Mouse (Mus musculus): Measurements from ENCODE around the gene Flrt2. TPM values are rescaled to one million over a fixed set of nuclear protein-coding genes. Genes with fewer than 3 reads are reported as not detected.

Gene Flrt2
- polyA plus RNA-seq, 1 experiment from 2014 or later, result 22.9 TPM

- H3K27ac ChIP-seq (ENCODE audit: low read depth, low read length), result no peak overlapping the region
- H3K4me2 ChIP-seq (ENCODE audit: low read depth), result no peak overlapping the region
- ATAC-seq (ENCODE audit: insufficient read depth, low FRiP score, low TSS enrichment), result no peak
- H3K4me1 ChIP-seq (ENCODE audit: control insufficient read depth, insufficient read depth, low read length), result 0 out of 2 replicates have a peak, but pooled peaks cover 3% of the 10 kb centered on the region
- H3K4me3 ChIP-seq (ENCODE audit: low read depth, low read length), result no peak overlapping the region
- WGBS, result 73% methylated on average over 11 of the region's 11 CpGs
- no peak for DNase-seq (ENCODE audit: low spot score)
- H3K36me3 ChIP-seq (ENCODE audit: control insufficient read depth, insufficient read depth, low read length), result no peaks in the 10 kb centered on the region
- no peak overlapping the region for H3K9ac ChIP-seq (ENCODE audit: low read length)
- H3K9me3 ChIP-seq (ENCODE audit: control insufficient read depth, low read length), result no peaks in the 10 kb centered on the region
- H3K27me3 ChIP-seq (ENCODE audit: control insufficient read depth, insufficient read depth, low read length), result no peaks in the 10 kb centered on the region
These were observed 49.3 kb downstream of the Flrt2 start for GRCm38 (mm10) chr12:95741296-95741695.

GRCm38 (mm10) chr12:95744307-95744706 lies 52.3 kb downstream of the Flrt2 start:
- DNase-seq (ENCODE audit: low spot score) (no peak), ATAC-seq (ENCODE audit: insufficient read depth, low FRiP score, low TSS enrichment) (no peak)
- H3K9ac ChIP-seq (ENCODE audit: low read length), result no peak overlapping the region
- H3K27ac ChIP-seq (ENCODE audit: low read depth, low read length), result no peak overlapping the region
- H3K9me3 ChIP-seq (ENCODE audit: control insufficient read depth, low read length), result no peaks in the 10 kb centered on the region
- 63% methylated on average over 4 of the region's 4 CpGs for WGBS
- 0 out of 2 replicates have a peak, but pooled peaks cover 3% of the 10 kb centered on the region for H3K4me1 ChIP-seq (ENCODE audit: control insufficient read depth, insufficient read depth, low read length)
- no peaks in the 10 kb centered on the region for H3K27me3 ChIP-seq (ENCODE audit: control insufficient read depth, insufficient read depth, low read length)
- no peak overlapping the region for H3K4me2 ChIP-seq (ENCODE audit: low read depth)
- H3K36me3 ChIP-seq (ENCODE audit: control insufficient read depth, insufficient read depth, low read length), result no peaks in the 10 kb centered on the region
- H3K4me3 ChIP-seq (ENCODE audit: low read depth, low read length), result no peak overlapping the region

GRCm38 (mm10) chr12:95746856-95747579 lies 55.0 kb downstream of the Flrt2 start:
- Histone ChIP-seq H3K9me3 (ENCODE audit: control insufficient read depth, low read length) (no peaks in the 10 kb centered on the region), H3K4me1 (ENCODE audit: control insufficient read depth, insufficient read depth, low read length) (0 out of 2 replicates have a peak, but pooled peaks cover 3% of the 10 kb centered on the region), H3K27me3 (ENCODE audit: control insufficient read depth, insufficient read depth, low read length) (no peaks in the 10 kb centered on the region), H3K36me3 (ENCODE audit: control insufficient read depth, insufficient read depth, low read length) (no peaks in the 10 kb centered on the region), H3K4me2 (ENCODE audit: low read depth) (no peak overlapping the region), H3K4me3 (ENCODE audit: low read depth, low read length) (no peak overlapping the region), H3K9ac (ENCODE audit: low read length) (no peak overlapping the region), H3K27ac (ENCODE audit: low read depth, low read length) (no peak overlapping the region)
- DNase-seq (ENCODE audit: low spot score) (no peak), ATAC-seq (ENCODE audit: insufficient read depth, low FRiP score, low TSS enrichment) (no peak)
- WGBS, result 79% methylated on average over 10 of the region's 10 CpGs

- Histone ChIP-seq H3K4me2 (ENCODE audit: low read depth) (no peak overlapping the region), H3K27ac (ENCODE audit: low read depth, low read length) (no peak overlapping the region), H3K4me3 (ENCODE audit: low read depth, low read length) (no peak overlapping the region), H3K9me3 (ENCODE audit: control insufficient read depth, low read length) (no peaks in the 10 kb centered on the region), H3K9ac (ENCODE audit: low read length) (no peak overlapping the region), H3K27me3 (ENCODE audit: control insufficient read depth, insufficient read depth, low read length) (no peaks in the 10 kb centered on the region), H3K4me1 (ENCODE audit: control insufficient read depth, insufficient read depth, low read length) (0 out of 2 replicates have a peak, but pooled peaks cover 3% of the 10 kb centered on the region), H3K36me3 (ENCODE audit: control insufficient read depth, insufficient read depth, low read length) (no peaks in the 10 kb centered on the region)
- no peak for DNase-seq (ENCODE audit: low spot score)
- WGBS, result 96% methylated on average over 2 of the region's 2 CpGs
- no peak for ATAC-seq (ENCODE audit: insufficient read depth, low FRiP score, low TSS enrichment)
These were observed 56.7 kb downstream of the Flrt2 start for GRCm38 (mm10) chr12:95748760-95749159.

DNA sequence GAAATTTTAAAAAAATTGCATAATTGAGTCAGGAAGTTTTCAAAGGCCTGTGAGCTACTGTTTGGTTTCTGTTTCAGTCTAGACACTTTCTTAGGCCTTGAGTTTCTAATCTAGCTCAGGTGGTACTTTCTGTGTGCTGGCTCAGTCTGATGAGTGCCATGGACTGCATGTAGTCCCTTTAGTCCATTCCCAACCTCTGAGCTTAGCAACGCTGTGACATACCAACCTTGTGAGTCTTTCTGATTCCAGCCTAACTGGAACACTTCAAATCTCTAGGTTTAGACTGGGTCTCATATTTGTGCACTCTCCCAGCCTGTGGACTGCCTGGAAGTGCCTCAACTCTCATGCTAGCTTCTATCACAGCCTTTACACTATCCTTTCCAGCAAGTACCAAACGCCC lies 57.2 kb downstream of the Flrt2 start:
- H3K36me3 ChIP-seq (ENCODE audit: control insufficient read depth, insufficient read depth, low read length), result no peaks in the 10 kb centered on the region
- ATAC-seq (ENCODE audit: insufficient read depth, low FRiP score, low TSS enrichment), result no peak
- 84% methylated on average over 2 of the region's 2 CpGs for WGBS
- no peak overlapping the region for H3K4me2 ChIP-seq (ENCODE audit: low read depth)
- no peak for DNase-seq (ENCODE audit: low spot score)
- H3K4me3 ChIP-seq (ENCODE audit: low read depth, low read length), result no peak overlapping the region
- H3K9ac ChIP-seq (ENCODE audit: low read length), result no peak overlapping the region
- 0 out of 2 replicates have a peak, but pooled peaks cover 2% of the 10 kb centered on the region for H3K4me1 ChIP-seq (ENCODE audit: control insufficient read depth, insufficient read depth, low read length)
- H3K27ac ChIP-seq (ENCODE audit: low read depth, low read length), result no peak overlapping the region
- no peaks in the 10 kb centered on the region for H3K9me3 ChIP-seq (ENCODE audit: control insufficient read depth, low read length)
- H3K27me3 ChIP-seq (ENCODE audit: control insufficient read depth, insufficient read depth, low read length), result no peaks in the 10 kb centered on the region

GRCm38 (mm10) chr12:95759212-95759746 lies 67.3 kb downstream of the Flrt2 start:
- H3K36me3 ChIP-seq (ENCODE audit: control insufficient read depth, insufficient read depth, low read length), result no peaks in the 10 kb centered on the region
- no peaks in the 10 kb centered on the region for H3K27me3 ChIP-seq (ENCODE audit: control insufficient read depth, insufficient read depth, low read length)
- H3K27ac ChIP-seq (ENCODE audit: low read depth, low read length), result no peak overlapping the region
- no peak overlapping the region for H3K4me2 ChIP-seq (ENCODE audit: low read depth)
- no peak for ATAC-seq (ENCODE audit: insufficient read depth, low FRiP score, low TSS enrichment)
- H3K9ac ChIP-seq (ENCODE audit: low read length), result no peak overlapping the region
- H3K4me1 ChIP-seq (ENCODE audit: control insufficient read depth, insufficient read depth, low read length), result no peaks in the 10 kb centered on the region
- H3K9me3 ChIP-seq (ENCODE audit: control insufficient read depth, low read length), result no peaks in the 10 kb centered on the region
- H3K4me3 ChIP-seq (ENCODE audit: low read depth, low read length), result no peak overlapping the region
- 94% methylated on average over 5 of the region's 5 CpGs for WGBS
- no peak for DNase-seq (ENCODE audit: low spot score)

DNA sequence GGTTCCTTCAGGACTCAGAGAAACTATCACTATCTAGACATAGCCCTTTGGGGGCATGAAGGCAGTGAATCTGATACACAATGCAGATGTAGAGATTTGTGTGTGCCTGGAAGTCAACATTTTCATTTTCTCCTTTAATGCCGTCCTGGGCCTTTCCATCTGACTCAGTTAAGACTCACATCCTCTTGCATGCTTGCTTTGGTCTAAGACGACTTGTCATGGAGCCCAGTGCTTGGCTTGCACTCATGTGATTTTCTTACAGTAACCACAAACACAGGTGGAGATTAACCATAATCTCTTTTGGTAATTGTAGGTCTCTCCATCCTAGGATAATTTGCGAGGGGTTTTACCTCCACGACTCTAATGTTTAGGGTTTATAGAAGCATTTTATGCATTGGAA lies 73.2 kb downstream of the Flrt2 start:
- H3K9ac ChIP-seq (ENCODE audit: low read length), result no peak overlapping the region
- ATAC-seq (ENCODE audit: insufficient read depth, low FRiP score, low TSS enrichment) (no peak), DNase-seq (ENCODE audit: low spot score) (no peak)
- no peak overlapping the region for H3K27ac ChIP-seq (ENCODE audit: low read depth, low read length)
- H3K27me3 ChIP-seq (ENCODE audit: control insufficient read depth, insufficient read depth, low read length), result no peaks in the 10 kb centered on the region
- no peaks in the 10 kb centered on the region for H3K9me3 ChIP-seq (ENCODE audit: control insufficient read depth, low read length)
- 92% methylated on average over 4 of the region's 4 CpGs for WGBS
- H3K36me3 ChIP-seq (ENCODE audit: control insufficient read depth, insufficient read depth, low read length), result no peaks in the 10 kb centered on the region
- H3K4me3 ChIP-seq (ENCODE audit: low read depth, low read length), result no peak overlapping the region
- H3K4me1 ChIP-seq (ENCODE audit: control insufficient read depth, insufficient read depth, low read length), result no peaks in the 10 kb centered on the region
- H3K4me2 ChIP-seq (ENCODE audit: low read depth), result no peak overlapping the region

- WGBS, result 87% methylated on average over 2 of the region's 2 CpGs
- H3K9ac ChIP-seq (ENCODE audit: low read length), result no peak overlapping the region
- no peak overlapping the region for H3K4me2 ChIP-seq (ENCODE audit: low read depth)
- H3K36me3 ChIP-seq (ENCODE audit: control insufficient read depth, insufficient read depth, low read length), result no peaks in the 10 kb centered on the region
- H3K9me3 ChIP-seq (ENCODE audit: control insufficient read depth, low read length), result no peaks in the 10 kb centered on the region
- no peaks in the 10 kb centered on the region for H3K4me1 ChIP-seq (ENCODE audit: control insufficient read depth, insufficient read depth, low read length)
- H3K27ac ChIP-seq (ENCODE audit: low read depth, low read length), result no peak overlapping the region
- no peak for DNase-seq (ENCODE audit: low spot score)
- no peaks in the 10 kb centered on the region for H3K27me3 ChIP-seq (ENCODE audit: control insufficient read depth, insufficient read depth, low read length)
- no peak overlapping the region for H3K4me3 ChIP-seq (ENCODE audit: low read depth, low read length)
- no peak for ATAC-seq (ENCODE audit: insufficient read depth, low FRiP score, low TSS enrichment)
These were observed 77.0 kb downstream of the Flrt2 start for GRCm38 (mm10) chr12:95769041-95769440.

GRCm38 (mm10) chr12:95770251-95770650 lies 78.2 kb downstream of the Flrt2 start:
- Histone ChIP-seq H3K27me3 (ENCODE audit: control insufficient read depth, insufficient read depth, low read length) (no peaks in the 10 kb centered on the region), H3K4me1 (ENCODE audit: control insufficient read depth, insufficient read depth, low read length) (no peaks in the 10 kb centered on the region), H3K4me3 (ENCODE audit: low read depth, low read length) (no peak overlapping the region), H3K9ac (ENCODE audit: low read length) (no peak overlapping the region), H3K36me3 (ENCODE audit: control insufficient read depth, insufficient read depth, low read length) (no peaks in the 10 kb centered on the region), H3K27ac (ENCODE audit: low read depth, low read length) (no peak overlapping the region), H3K4me2 (ENCODE audit: low read depth) (no peak overlapping the region), H3K9me3 (ENCODE audit: control insufficient read depth, low read length) (no peaks in the 10 kb centered on the region)
- 85% methylated on average over 3 of the region's 3 CpGs for WGBS
- DNase-seq (ENCODE audit: low spot score) (no peak), ATAC-seq (ENCODE audit: insufficient read depth, low FRiP score, low TSS enrichment) (no peak)
